Mouse (Mus musculus) left cerebral cortex, adult 2 months (tissue): ENCODE data around the gene Chrdl2. TPM values are rescaled to one million over a fixed set of nuclear protein-coding genes. Genes with fewer than 3 reads are reported as not detected.
"Not testable (repeated sequence)": the region's sequence is repeated elsewhere in the genome, so short reads cannot be mapped to it uniquely, and the experiment has no call there.

ENCODE experiments used
- DNase-seq, 2 experiments: peaks; one replicate each; pipeline ENCODE4 v3.0.0; 2021 to 2022; ENCODE audit warnings: low spot score in 2 of 2, mixed read lengths in 1 of 2; ENCODE audit errors: extremely low spot score in 1 of 2
- H3K27ac ChIP-seq: fragments of 200-600 bp; 2 replicates; pipeline ENCODE4 v1.8.1; 2022
- H3K4me3 ChIP-seq: fragments of 200-600 bp; 2 replicates; pipeline ENCODE4 v1.8.1; 2022
- CTCF ChIP-seq: fragments of 200-600 bp; IDR thresholded peaks from 2 replicates; pipeline ENCODE4 v1.8.1; 2022; ENCODE audit warnings: antibody characterized with exemption, mild to moderate bottlenecking, moderate library complexity
- intact Hi-C: fragments of 180-260 bp; cut with DNase I; formaldehyde crosslinking; loops from one replicate; pipeline ENCODE4 v1.15.1; 2025
- total RNA-seq, 2 experiments: library from RNA; stranded (reverse); gene quantifications; 2 replicates each; pipeline ENCODE4 v1.2.3; 2021

Chrdl2 gene
- total RNA-seq, 2 experiments from 2014 or later, result 0.34 to 0.49 TPM

GRCm38 (mm10) chr7:100046486-100046885 is 40.5 kb downstream of the Chrdl2 start:
- no peak overlapping the region for H3K4me3 ChIP-seq

GRCm38 (mm10) chr7:100051904-100052303 is 45.9 kb downstream of the Chrdl2 start:
- H3K27ac ChIP-seq, result no peak overlapping the region
- DNase-seq, result no peak
- TF ChIP-seq CTCF, result no peak
- intact Hi-C loops, result no loop called here
- no peak overlapping the region for H3K4me3 ChIP-seq

More at GRCm38 (mm10) chr7:100046486-100046885, 40.5 kb downstream of the Chrdl2 start:
- intact Hi-C loops, result no loop called here
- TF ChIP-seq CTCF, result no peak
- H3K27ac ChIP-seq, result no peak overlapping the region
- no peak for DNase-seq

GRCm38 (mm10) chr7:100052991-100053390 is 47.0 kb downstream of the Chrdl2 start:
- H3K4me3 ChIP-seq, intact Hi-C loops, H3K27ac ChIP-seq, DNase-seq: not testable (repeated sequence)

GRCm38 (mm10) chr7:100073959-100074358 is 68.0 kb downstream of the Chrdl2 start:
- H3K27ac ChIP-seq, result no peak overlapping the region
- no peak for TF ChIP-seq CTCF
- intact Hi-C loops, result no loop called here
- DNase-seq, result no peak
- no peak overlapping the region for H3K4me3 ChIP-seq

GRCm38 (mm10) chr7:100076296-100076695 is 70.3 kb downstream of the Chrdl2 start:
- no peak for DNase-seq
- no peak for TF ChIP-seq CTCF
- Histone ChIP-seq H3K4me3 (no peak overlapping the region), H3K27ac (no peak overlapping the region)
- intact Hi-C loops, result no loop called here

GRCm38 (mm10) chr7:100077071-100077470 is 71.1 kb downstream of the Chrdl2 start:
- DNase-seq, result no peak
- no peak for TF ChIP-seq CTCF
- intact Hi-C loops, result no loop called here
- H3K4me3 ChIP-seq, result no peak overlapping the region
- H3K27ac ChIP-seq, result no peak overlapping the region

- no peak for TF ChIP-seq CTCF
- no peak for DNase-seq
- intact Hi-C loops, result no loop called here
- Histone ChIP-seq H3K27ac (no peak overlapping the region), H3K4me3 (no peak overlapping the region)
These were observed 74.3 kb downstream of the Chrdl2 start for GRCm38 (mm10) chr7:100080087-100080781.

GRCm38 (mm10) chr7:100082836-100083235 is 76.9 kb downstream of the Chrdl2 start:
- Histone ChIP-seq H3K27ac (no peak overlapping the region), H3K4me3 (no peak overlapping the region)
- TF ChIP-seq CTCF, result no peak
- intact Hi-C loops, result no loop called here
- no peak for DNase-seq

GRCm38 (mm10) chr7:100083812-100084211 is 77.8 kb downstream of the Chrdl2 start:
- Histone ChIP-seq H3K4me3 (no peak overlapping the region), H3K27ac (no peak overlapping the region)
- DNase-seq, result no peak
- intact Hi-C loops, result no loop called here
- no peak; the same call in 1 of the 2 replicates for TF ChIP-seq CTCF

Other genes starting within 250 kb of the Chrdl2 start
- gene Olfr521, start 242.7 kb upstream of the Chrdl2 start, total RNA-seq, result not detected
- gene Neu3, start 177.8 kb upstream of the Chrdl2 start, total RNA-seq, result 1 to 10 TPM; 2.8 to 2.9 TPM
- gene Xrra1, start 147.1 kb upstream of the Chrdl2 start, total RNA-seq, result 1 to 10 TPM in 1 of 2 experiments, under 1 TPM in 1; 0.77 to 1.6 TPM
- gene Spcs2, start 142.7 kb upstream of the Chrdl2 start, total RNA-seq, result 10 to 100 TPM; 86.4 to 90.6 TPM
- 10 to 100 TPM; 49.4 to 51.3 TPM for gene Rnf169, start 25.7 kb upstream of the Chrdl2 start, total RNA-seq
- gene Pold3, start 115.4 kb downstream of the Chrdl2 start, total RNA-seq, result 10 to 100 TPM; 34.0 to 37.3 TPM
- 1 to 10 TPM; 4.5 to 5.3 TPM for gene Lipt2, start 153.1 kb downstream of the Chrdl2 start, total RNA-seq
- gene Kcne3, start 170.3 kb downstream of the Chrdl2 start, total RNA-seq, result under 1 TPM in 1 of 2 experiments, not detected in 1; 0.48 TPM
- gene Pgm2l1, start 221.2 kb downstream of the Chrdl2 start, total RNA-seq, result 100 to 1,000 TPM; 278 to 282 TPM